Mouse (Mus musculus): Measurements from ENCODE around the gene Tipin.

Gene Tipin

GRCm38 (mm10) chr9:64347377-64347776 is 66.0 kb downstream of the Tipin start:
- DNase-seq: peak; percentile 63

GRCm38 (mm10) chr9:64349490-64349889 is 68.1 kb downstream of the Tipin start:
- DNase-seq: no peak

GRCm38 (mm10) chr9:64351191-64351590 is 69.8 kb downstream of the Tipin start:
- peak; percentile 55 for DNase-seq
